Mouse (Mus musculus) telencephalon, adult 2 months (tissue): ENCODE results near the gene Samhd1.
"Not testable (repeated sequence)": the region's sequence is repeated elsewhere in the genome, so short reads cannot be mapped to it uniquely, and the experiment has no call there.

Experiments used
- DNase-seq: peaks from one replicate; pipeline ENCODE4 v3.0.0-alpha.2; 2011; ENCODE audit warnings: low read depth, low spot score

Samhd1 gene

GRCm38 (mm10) chr2:157135014-157135413 lies at the start of gene Samhd1:
TSS of gene Samhd1 (minus strand) at chr2:157135265.
- peak; percentile 78 for DNase-seq

DNA sequence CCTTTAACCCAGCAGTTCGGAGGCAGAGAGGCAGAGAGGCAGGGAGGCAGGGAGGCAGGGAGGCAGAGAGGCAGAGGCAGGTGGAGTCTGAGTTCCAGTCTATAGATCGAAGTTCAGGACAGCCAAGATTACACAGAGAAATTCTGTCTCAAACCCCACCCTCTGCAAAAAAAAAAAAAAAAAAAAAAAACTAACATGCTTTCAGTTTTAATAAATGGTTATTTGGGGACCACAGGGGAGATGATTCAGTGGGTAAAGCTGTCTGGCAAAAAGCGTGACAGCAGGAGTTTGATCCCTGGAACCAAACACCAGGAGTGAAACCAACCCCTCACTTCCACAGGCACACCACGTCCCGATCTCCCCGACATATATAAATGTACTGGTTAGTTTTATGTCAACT lies 43.1 kb upstream of the Samhd1 start:
- no peak for DNase-seq

DNA sequence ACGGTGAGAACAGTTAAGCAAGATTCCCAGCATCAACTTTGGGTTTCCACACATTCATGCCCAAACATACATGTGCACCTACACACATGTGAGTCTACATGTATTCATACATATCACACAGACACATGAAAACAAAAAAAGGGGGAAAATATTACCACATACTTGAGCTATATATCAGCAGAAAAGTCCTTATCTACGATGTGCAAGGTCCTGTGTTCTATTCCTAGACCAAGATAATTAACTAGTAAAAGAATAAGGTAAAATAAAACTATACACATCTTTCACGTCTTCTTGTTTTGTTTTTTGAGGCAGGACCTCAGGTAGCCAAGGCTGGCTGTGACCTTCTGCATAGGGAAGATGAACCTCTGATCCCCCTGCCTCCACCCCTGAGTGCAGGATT lies 41.2 kb upstream of the Samhd1 start:
- no peak for DNase-seq

DNA sequence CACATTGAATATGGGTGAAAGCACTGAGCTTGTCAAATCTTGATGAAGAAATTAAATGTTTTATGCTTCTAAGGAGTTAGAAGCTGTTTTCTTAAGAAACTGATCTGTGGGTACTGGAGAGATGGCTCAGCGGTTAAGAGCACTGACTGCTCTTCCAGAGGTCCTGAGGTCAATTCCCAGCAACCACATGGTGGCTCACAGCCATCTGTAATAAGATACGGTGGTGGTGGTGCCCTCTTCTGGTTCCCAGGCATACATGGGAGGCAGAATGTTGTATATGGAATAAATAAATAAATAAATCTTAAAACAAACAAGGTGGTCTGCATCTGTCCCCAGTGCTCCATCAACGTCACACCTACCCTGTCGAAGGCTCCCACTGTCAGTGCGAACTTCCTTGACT lies 39.4 kb upstream of the Samhd1 start:
- DNase-seq, result no peak

DNA sequence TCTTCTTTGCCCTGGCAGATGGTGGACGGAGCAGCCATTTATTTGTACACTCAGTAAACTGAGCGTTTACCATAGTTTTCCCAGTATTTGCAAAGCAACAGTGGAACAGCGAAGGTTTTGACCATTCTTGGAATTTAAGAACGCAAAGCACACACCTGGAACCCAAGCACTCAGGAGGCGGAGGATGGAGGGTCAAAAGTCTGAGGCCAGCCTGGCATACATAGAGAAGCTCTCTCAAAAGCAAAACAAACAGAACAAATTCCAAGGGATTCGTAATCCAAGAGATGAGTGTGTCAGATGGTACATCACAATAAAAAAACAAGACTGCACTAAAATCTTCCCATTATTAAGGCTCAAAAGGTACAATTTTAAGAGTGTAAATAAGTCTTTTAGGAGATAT lies 38.5 kb upstream of the Samhd1 start:
- no peak for DNase-seq

DNA sequence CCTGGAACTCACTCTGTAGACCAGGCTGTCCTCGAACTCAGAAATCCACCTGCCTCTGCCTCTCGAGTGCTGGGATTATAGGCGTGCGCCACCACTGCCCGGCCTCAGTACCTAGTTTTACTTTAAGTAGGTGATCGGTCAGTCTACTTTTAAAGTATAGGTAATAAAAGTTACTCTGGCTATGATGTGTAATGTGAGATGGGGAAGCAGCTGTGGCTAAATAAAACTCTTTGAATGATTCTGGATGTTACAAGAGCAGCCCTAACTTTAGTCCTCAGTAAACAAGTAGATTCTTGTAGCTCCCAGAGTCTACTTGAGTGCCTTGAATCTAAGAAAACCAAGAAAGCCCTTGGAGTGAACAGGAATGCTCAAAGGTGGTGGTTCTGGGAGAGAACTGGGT lies 37.9 kb upstream of the Samhd1 start:
- no peak for DNase-seq

DNA sequence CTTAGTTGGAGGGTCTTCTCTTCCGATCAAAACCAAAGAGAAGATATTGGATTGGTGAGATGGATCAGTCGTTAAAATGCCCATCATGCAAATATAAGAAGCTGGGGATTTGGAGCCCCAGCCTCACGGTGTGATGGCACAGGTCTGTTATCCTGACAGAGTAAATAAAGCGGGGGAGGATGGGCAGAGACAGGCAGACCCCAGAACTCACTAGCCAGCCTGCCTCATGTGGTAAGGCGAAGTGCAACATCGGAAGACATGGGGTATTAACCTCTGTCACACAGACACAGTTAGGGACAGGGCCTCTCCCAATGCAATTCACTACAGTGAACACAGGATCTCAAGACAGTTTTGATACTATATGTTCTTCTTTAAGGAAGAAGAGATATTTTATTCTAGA lies 35.6 kb upstream of the Samhd1 start:
- DNase-seq, result no peak

GRCm38 (mm10) chr2:157170166-157170565 lies 35.1 kb upstream of the Samhd1 start:
- DNase-seq, result peak; percentile 11

- DNase-seq, result peak; percentile 52
Observed at GRCm38 (mm10) chr2:157166371-157167080, 31.5 kb upstream of the Samhd1 start.

DNA sequence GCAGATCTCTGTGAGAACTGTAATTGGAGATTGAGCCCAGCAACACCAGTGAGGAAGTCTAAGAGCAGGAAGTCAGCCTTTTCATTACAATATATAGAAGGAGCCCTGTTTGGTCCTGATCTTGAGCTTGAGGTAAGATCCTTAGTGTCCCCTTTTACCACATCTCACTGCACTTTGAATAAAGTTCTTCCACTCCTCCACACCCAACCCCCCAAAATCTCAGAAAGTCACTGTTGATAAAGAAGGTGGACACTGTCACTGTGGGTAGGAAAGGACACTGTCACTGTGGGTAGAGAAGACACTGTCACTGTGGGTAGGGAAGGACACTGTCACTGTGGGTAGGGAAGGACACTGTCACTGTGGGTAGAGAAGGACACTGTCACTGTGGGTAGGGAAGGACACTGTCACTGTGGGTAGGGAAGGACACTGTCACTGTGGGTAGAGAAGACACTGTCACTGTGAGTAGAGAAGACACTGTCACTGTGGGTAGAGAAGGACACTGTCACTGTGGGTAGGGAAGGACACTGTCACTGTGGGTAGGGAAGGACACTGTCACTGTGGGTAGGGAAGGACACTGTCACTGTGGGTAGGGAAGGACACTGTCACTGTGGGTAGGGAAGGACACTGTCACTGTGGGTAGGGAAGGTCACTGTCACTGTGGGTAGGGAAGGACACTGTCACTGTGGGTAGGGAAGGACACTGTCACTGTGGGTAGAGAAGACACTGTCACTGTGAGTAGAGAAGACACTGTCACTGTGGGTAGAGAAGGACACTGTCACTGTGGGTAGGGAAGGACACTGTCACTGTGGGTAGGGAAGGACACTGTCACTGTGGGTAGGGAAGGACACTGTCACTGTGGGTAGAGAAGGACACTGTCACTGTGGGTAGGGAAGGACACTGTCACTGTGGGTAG lies 30.5 kb upstream of the Samhd1 start:
- not testable (repeated sequence) for DNase-seq

DNA sequence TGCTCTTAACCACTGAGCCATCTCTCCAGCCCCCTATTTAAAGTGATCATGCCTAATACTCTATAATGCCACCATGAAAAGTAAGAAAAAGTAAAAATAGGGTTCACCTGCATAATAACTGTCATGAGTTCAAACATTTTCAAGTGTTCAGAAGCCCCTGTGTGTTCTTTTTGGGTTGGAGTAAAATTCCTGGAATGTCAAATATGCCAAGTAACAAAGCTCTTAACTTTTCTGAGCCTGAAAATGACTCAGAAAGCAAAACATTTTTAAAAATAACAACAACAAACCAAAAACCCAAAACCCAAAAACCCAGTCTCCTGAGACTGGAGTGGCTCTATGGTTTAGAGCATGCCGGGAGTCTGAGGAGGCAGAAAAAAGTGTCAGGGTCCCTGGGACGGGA lies 29.0 kb upstream of the Samhd1 start:
- no peak for DNase-seq

- no peak for DNase-seq
Observed at GRCm38 (mm10) chr2:157156079-157156478, 21.0 kb upstream of the Samhd1 start.

DNA sequence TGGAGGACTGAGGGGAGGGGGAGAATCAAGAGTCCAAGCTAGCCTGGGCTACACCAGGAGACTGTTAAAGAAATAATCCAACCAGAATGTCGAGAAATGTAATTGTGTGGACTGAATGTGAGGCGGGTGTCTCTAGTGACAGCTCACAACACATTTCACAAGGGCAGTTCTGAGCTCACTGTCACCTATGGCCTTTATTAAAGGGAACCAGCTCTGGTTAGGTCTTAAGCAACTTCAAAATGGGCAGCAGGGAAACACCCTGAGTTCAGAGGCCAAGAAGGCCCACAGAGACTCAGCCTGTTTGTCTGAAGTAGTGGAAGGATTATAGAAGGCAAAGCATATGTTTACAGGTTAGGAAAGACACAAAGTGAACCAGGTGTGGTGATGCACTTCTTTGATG lies 18.2 kb upstream of the Samhd1 start:
- DNase-seq, result no peak

GRCm38 (mm10) chr2:157148417-157148816 lies 13.4 kb upstream of the Samhd1 start:
- DNase-seq, result no peak

- no peak for DNase-seq
Observed at GRCm38 (mm10) chr2:157147397-157148020, 12.4 kb upstream of the Samhd1 start.

GRCm38 (mm10) chr2:157145173-157145572 lies 10.1 kb upstream of the Samhd1 start:
- DNase-seq, result no peak

DNA sequence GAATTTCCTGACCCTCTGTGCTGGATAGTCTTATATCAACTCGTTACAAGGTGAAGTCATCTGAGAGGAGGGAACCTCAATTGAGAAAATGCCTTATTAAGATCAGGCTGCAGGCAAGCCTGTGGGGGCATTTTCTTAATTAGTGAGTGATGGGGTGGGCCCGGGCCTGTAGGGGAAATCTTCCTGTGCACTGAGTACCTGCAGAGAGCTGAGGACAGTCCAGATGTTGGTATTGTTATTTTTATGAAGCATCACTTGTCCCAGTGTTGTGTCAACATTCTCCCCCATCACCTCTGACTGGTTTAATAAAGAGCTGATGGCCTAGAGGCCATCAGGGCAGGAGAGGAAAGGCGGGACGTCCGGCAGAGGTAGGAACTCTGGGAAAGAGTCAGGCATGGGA lies 9.1 kb upstream of the Samhd1 start:
- no peak for DNase-seq

GRCm38 (mm10) chr2:157141962-157142361 lies 6.9 kb upstream of the Samhd1 start:
- DNase-seq, result no peak

DNA sequence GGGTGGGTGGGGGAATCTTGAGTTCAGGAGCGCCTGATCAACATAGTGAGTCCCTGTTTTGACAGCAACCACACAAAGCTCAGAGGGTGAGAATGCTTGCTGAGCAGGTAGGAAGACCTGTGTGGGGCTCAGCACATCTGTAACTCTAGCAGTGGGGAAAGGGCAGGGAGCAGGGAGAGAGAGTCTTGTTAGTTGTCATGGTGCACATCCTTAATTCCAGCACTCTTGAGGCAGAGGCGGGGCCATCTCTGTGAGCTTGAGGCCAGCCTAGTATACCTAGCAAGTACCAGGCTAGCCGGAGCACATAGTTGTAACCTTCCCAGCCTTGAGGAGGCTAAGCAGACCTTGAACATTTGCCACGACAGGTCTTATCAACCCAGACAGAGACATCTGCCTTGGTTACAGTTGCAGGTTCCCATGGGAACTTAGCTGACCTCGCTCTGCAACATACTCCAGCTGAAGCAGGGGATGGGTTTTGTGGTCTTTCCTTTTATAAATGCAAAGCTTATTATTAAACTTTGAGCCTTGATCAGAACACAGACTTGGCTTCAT lies 4.3 kb upstream of the Samhd1 start:
- DNase-seq, result no peak

GRCm38 (mm10) chr2:157138808-157139207 lies 3.7 kb upstream of the Samhd1 start:
- DNase-seq, result no peak

DNA sequence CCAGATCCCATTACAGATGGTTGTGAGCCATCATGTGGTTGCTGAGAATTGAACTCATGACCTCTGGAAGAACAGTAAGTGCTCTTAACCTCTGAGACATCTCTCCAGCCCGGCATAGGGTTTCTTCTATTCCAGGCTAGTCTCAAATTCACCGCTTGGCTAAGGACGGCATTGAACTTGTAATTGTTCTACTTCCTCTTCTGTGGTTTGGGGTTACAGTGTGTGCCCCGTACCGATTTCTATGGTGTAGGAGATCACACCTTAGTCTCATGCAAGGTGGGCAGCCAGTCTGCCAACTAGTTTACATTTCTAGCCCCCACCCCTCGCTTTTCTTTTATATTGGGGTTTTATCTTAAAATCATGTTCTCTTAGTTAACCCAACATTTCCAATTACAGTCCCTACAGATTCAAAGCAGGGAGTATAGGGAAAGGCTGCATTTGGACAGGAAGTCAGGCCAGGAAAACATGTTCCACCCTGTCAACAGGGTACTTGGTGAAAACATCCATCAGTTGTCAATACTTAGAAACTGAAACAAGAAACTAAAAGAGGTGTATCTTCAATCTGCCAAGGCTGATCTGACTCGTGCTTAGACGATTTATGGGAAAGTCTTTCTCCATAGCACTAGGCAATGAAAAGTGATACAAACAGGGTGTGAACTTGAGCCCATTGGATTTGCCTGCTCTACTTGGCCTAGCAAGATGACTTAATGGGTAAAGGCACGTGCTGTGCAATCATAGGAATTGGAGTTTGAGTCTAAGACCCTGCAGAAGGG lies 3.1 kb upstream of the Samhd1 start:
- DNase-seq, result no peak
